Comparison of ENCODE assay signal across 11 mouse cellular contexts in the genomic region with DNA sequence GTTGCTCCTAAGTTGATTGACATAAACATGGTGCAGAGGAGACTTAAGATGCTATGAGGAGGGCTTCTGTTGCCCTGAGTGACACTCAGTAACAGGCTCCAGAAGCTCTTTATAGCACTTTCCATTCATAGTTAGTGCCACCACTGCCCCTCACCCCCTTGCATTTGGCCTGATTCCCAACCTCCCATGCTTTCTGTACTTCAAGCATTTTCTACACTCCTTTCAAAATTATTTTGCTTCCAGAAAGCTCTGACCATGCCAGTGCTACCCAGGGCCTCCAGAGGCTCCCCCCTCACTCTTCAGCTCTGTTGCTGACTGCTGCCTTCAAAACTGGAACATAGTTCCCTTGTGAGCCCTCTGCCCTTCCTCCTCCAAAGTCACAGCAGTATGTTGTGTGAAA.
DNase-seq lines count a peak whose midpoint lies in the region; ATAC-seq lines count a peak whose summit lies in the region.
"Had no signal": no experiment of that assay in that cellular context is flagged by ENCODE, and none has a peak within 500 bp of the region (broad histone marks: within the 10 kb centered on the region; RNA-seq: fewer than 3 reads in every experiment).

No protein-coding gene starts in this region.

- H3K4me2 ChIP-seq in hindbrain, embryonic 15.5 days: no peak overlapping the region

- no peaks in the 10 kb centered on the region for H3K36me3 ChIP-seq in heart, embryonic 10.5 days
- H3K36me3 ChIP-seq in hindbrain, embryonic 15.5 days: no peaks in the 10 kb centered on the region

- H3K27ac ChIP-seq in heart, embryonic 10.5 days: peak overlapping the region; percentile 56
- H3K27ac ChIP-seq in hindbrain, embryonic 15.5 days (replicated peaks): peak overlapping the region; percentile 27
- H3K27ac ChIP-seq: gastrocnemius, adult 2 months; kidney, postnatal 0 days had no signal

- H3K9ac ChIP-seq in hindbrain, embryonic 15.5 days: no peak overlapping the region

- H3K4me3 ChIP-seq in heart, embryonic 10.5 days: no peak overlapping the region
- H3K4me3 ChIP-seq in hindbrain, embryonic 15.5 days: no peak overlapping the region
- H3K4me3 ChIP-seq: gastrocnemius, adult 2 months had no signal

- ATAC-seq in hindbrain, embryonic 15.5 days (ENCODE audit: low FRiP score, low read depth): peak; percentile 78; the same call in 1 of the 2 replicates
- ATAC-seq in megakaryocyte, adult 5-6 weeks (ENCODE audit: poor library complexity, severe bottlenecking): no peak

- intact Hi-C loops in heart, postnatal 10 days (cut with DNase I): no loop called here

- H3K27me3 ChIP-seq in heart, embryonic 10.5 days (ENCODE audit: insufficient read depth, poor library complexity, severe bottlenecking): no peaks in the 10 kb centered on the region
- no peaks in the 10 kb centered on the region for H3K27me3 ChIP-seq in hindbrain, embryonic 15.5 days
- H3K27me3 ChIP-seq: CH12.LX had no signal

- no peak for DNase-seq in heart, embryonic 10.5 days (ENCODE audit: low spot score)
- no peak for DNase-seq in heart, postnatal 10 days
- DNase-seq in retina, postnatal 1 day: peak; percentile 5
- no peak for DNase-seq in retina, embryonic 14.5 days (ENCODE audit: low spot score)
- DNase-seq in ovary, postnatal 36 days (ENCODE audit: low spot score): no peak
- DNase-seq: gastrocnemius, adult 2 months; heart, postnatal 14 days had no signal

- H3K9me3 ChIP-seq in heart, embryonic 10.5 days: no peaks in the 10 kb centered on the region
- H3K9me3 ChIP-seq in hindbrain, embryonic 15.5 days: no peaks in the 10 kb centered on the region

- H3K4me1 ChIP-seq in heart, embryonic 10.5 days: no peaks in the 10 kb centered on the region; the same call in 1 of the 2 replicates
- peaks cover 5% of the 10 kb centered on the region; the same call in 1 of the 2 replicates for H3K4me1 ChIP-seq in hindbrain, embryonic 15.5 days (replicated peaks)
